Mouse (Mus musculus) retina, adult 2 months (tissue): Measurements from ENCODE around the gene Anks1.

Experiments used
- DNase-seq: peaks from one replicate; pipeline ENCODE4 v3.0.0-alpha.2; 2012; ENCODE audit warnings: low read depth, low spot score

Gene Anks1

DNA sequence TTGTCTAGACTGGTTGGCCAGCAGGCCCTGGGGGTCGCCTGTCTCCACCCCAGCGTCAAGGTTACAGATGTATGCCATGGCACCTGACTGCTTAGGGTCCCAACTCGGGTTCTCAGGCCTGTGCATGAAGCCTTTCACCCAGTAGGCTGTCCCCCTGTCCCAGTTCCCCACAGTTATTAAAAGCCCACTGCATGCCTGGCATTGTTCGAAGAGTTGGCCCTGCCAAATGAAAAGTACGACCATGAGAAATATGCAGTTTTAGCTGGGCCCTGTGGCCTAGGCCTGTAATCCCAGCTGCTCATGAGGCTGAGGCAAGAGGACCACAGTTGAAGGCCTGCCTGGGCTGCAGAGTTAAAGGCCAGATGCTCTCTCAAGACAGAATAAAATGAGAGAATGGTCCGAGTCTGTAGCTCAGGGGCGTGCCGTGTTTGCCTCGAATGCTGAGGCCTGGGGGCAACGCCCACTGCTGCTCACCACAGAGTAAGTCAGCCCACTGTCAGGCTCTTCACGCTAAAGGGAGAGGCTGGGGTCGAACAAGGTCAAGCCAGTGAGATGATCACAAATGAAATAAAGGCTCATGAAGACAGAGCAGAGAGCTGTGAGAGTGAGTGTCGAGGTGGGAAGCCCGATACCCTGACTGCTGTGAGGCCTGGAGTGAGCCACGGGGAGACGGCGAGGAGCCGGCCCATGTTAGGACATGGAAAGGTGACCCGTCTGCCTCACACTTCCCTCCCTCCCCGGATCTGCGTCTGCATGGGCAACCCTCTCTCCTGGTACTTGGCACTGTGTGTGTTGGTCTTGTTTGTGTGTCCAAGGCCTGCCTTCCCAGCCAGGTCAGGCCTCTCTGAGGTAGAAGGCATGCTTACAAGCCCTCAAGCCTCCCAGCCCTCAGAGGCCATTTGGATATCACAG, 110.9 kb downstream of the Anks1 start:
- no peak for DNase-seq

DNA sequence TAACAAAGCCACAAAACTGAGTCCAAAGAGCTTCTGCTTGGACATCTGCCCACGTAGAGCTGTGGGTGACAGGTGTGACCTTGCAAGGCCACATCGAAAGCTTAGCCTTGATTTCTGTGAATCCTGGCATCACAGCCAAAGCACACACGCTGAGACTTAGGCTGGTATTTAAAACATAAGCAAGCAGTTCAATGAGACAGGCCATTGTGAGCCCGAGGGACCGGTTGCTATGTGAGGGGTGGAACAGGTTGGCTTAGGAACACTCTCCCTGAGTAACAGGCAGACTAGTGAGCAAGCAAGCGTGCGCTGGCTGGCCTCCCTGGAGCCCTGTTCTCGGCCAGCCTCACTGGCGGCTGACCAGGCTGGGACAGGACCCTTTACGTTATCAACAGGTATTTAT, 112.8 kb downstream of the Anks1 start:
- no peak for DNase-seq

DNA sequence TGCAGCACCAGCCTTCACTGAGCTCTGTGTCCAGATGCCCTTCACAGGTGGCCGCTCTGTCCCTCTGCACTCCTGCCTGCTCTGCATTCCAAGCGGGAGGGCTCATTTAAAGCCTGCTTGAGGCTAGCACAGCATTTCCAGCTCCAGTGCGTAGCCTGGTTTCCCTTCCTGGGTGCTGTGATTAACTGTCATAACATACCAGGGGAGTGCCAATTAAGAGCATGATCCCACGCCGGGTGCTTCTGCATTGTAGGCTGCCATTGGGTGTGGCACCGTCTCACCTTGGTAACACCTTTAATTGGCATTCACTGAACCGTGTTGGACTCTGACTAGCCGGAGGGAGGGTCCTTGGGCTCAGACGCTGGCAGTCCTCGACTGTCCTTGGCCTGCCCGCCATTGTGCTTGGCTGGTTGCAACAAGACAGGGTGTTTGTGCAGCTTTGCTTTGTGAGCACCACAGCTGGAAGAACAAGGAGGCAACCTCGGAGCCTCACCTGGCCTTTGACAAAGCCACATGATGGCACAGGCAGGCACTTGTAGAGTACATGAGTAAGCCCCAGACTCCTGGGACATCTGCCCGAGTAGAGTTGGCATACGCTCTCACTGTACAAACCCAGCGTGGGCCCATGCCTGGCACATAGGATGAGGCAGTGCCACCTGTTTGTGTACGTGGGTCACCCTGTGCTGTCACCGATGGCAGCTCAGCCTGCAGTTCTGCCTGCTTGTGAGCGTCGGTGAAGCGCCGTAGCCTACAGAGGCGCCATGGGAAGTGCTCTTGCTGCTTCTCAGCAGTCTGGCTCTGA, 113.9 kb downstream of the Anks1 start:
- DNase-seq, result no peak

DNA sequence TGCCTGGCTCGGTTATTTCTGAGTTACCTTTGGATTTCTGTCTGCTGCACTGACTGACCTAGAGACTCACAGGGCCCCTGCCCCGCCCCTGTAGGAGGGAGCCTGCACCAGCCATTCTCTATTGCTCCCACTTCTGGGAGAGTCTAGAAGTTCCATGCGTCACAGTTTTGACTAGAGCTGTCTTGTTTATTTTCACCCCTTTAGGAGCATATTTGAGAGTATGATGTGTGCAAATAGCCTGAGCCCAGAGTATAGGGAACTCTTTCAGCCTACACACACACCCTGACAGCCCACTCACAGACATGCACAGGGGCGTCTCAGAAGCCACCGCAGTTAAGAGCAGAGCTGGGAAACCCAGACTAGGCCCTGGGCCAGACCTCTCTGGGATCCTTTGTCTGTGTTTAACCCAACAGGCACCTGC, 116.4 kb downstream of the Anks1 start:
- no peak for DNase-seq

DNA sequence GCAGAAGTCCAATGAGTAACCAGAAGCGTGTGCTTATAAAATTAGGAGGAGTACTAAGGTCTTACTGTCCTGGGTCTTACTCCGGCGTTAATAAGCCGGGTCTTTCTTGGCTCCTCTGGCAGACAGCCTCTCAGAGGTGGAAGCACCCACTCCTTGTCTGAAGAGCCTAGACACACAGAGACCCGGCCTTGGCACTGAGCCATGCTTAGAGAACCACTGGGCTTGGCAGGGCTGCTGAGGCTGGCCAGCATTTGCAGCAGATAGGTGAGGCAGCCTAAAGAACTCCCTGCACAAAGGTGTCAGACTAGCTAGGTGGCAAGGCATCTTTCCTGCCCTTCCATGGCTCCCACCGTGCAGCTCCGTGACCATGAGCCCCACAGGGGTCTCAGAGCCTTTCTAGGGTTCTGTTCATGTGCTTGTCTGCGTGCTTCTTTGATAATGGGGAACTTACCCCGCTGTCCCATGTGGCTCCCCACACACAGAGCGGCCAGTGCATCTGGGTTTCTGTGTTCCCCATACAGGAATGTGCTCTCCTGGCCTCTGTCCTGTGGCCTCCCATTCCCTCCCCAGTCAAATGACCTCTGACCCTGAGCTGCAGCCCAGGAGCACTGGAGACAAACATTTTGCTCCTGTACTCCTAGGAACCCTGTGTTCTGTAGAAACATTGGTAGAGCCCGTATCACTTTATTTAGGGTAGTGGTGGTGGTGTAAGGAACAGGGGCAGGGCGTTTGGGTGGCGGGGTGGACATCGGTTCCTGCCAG, 117.2 kb downstream of the Anks1 start:
- DNase-seq, result no peak

DNA sequence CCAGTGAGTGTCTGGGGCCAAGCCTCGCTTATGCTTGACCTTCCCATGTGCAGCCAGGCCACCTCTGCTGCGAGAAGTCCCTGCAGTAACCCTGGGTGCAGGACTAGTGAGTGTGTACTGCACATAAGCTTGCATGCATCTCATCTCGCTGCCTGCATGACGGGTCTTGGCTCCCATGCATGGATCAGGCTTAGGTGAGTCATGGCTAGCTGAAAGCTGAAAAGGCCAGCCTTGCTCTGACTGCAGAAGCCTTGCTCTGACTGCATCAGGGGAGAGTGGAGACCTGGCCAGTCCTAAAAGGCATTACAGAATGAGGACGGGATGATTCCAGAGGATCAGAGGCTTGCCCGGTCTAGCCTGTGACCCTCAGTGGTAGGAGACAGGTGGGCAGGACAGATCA, 118.1 kb downstream of the Anks1 start:
- no peak for DNase-seq

DNA sequence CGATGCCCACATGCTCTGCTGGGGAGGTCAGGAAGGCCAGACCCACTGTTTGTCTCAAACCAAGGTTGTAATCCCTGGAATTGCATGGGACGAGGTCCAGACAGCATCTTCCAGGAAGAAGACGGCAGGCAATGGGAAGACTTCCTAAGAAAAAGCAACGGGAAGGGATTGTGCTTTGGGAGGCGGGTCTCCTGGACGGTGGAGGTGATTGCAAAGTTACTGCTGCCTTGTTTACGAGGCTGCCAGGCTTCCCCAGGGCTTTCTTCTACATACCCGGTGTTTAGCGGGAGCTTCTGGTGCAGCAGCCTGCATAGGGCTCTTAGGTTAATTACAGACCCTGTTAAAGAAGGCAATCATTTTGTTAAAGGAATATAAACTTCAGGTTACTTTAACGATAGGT, 119.1 kb downstream of the Anks1 start:
- DNase-seq, result no peak

DNA sequence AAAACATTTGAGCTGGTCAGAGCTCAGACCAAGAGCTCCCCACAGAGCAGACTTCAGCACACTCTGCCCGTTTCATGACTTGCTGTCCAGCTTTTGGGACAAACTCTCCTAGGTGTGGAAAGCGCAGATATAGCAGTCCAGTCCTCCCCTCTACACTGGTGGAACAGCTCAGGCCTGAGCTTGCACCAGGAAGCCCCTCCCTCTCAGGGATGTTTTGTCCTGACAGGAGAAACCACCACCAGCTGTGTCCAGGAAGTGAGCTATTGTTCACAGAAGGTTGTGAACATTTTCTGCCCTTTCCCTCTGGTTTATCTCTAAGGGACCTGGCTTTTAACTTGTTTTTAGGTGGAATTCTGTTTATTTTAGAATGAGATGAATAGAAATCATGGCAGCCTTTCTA, 120.2 kb downstream of the Anks1 start:
- no peak for DNase-seq

DNA sequence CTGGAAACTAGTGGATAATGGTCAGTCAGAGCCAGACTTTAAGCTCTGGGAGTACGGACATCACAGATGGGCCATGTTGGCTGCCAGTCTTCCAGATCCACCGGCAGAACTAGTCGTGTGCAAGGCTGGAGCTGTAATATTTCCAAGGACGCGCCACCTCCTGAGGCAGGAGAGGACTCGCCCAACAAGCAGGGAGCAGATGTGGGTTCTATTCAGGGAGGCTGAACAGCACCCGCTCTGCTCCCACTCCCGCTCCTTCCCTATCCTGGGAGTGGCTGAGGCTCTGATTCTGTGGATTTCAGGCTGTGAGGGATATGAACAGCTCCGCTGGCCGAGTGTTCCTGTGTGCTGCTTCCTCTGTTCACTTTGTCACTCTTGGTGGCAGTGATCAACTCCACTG, 121.3 kb downstream of the Anks1 start:
- no peak for DNase-seq

DNA sequence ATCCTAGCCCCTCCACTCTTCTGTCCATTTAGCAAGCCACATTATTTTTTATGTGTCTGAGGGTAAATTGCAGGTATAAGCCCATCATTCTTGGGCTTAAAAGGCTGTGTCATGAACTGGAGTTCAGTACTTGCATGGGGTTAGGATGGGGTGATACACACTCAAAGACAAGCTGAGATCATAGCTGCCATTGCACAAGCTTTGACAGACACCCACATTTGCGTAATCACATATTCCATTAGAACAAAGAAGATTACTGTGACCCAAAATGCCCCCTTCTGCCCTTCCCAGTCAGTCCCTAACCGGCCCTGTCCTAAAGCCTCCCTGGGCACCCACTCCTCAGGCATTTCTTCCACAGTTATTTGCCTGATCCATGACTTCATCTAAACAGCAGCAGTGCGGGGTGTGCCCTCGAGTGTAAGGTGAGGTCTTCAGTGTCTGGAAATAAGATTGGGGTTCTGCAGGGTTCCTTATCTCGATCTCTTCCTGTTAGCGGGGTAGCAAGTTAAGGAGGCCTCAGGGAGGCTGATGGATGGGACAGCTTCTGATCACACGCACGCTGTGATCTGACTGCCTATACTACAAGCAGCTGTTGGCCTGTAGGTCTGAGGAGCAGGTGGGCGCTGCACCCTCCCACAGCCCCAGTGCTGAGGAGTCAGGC, 122.3 kb downstream of the Anks1 start:
- no peak for DNase-seq

DNA sequence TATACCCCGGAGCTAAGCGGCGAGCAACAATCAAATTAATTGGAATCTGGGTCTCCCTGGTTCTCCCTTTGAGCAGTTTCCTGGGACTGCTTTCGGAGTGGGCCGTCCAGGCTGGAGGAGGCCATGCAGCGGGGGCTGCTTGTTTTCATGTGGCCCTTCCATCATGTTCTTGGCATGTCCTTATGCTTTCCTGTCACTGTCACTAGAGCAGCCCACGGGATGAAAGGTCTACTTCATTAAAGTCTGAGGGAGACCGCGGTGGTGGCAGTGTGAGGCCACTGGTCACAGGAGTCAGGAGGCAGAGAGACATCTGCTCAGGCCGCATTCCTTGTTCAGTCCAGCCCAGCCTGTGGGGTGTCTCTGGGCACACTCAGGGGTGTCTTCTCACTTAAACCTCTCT, 123.1 kb downstream of the Anks1 start:
- no peak for DNase-seq

DNA sequence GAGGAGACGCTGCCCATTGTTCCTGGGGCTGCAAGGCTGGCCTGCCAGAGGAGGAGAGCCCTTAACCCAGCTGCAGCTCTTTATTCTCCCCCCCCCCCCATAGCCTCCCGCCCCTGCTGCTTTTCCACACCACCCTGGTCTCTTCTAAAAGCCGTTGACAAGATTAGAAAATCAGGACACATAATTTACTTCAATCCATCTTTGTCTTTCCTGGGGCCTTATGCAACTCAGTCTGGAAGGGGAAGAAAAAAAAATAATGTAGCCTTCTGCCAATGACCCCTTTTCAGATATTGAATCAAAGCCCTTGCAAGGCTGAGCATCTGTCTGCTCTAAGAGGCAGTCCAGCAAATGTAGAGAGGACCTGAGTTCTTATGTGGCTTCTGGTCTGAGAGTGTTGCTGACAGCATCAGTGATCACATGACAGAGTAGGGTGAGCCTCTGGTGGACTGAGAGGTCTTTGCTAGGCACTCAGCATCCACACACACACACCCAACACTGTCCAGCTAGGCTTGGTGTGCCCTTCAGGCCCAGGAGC, 124.0 kb downstream of the Anks1 start:
- DNase-seq, result no peak

DNA sequence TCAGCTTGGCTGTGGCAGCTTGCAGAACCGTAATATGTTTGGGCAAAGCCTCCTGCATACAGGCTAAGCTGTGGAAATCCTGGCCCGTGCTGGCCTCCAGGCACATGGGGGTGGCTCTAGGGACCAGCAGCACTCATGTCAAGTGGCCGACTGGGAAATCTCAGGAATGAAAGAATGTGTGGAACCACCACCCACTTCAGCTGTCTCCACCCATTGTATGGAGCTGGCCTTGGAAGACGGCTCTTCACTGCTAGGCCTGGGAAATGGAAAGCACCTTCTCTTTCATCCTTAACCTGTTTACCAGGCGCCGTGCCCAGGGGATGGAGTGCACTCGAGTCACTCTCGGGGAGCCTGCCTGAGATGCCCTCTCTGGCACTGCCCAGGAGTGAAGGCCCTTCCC, 125.9 kb downstream of the Anks1 start:
- DNase-seq, result no peak

DNA sequence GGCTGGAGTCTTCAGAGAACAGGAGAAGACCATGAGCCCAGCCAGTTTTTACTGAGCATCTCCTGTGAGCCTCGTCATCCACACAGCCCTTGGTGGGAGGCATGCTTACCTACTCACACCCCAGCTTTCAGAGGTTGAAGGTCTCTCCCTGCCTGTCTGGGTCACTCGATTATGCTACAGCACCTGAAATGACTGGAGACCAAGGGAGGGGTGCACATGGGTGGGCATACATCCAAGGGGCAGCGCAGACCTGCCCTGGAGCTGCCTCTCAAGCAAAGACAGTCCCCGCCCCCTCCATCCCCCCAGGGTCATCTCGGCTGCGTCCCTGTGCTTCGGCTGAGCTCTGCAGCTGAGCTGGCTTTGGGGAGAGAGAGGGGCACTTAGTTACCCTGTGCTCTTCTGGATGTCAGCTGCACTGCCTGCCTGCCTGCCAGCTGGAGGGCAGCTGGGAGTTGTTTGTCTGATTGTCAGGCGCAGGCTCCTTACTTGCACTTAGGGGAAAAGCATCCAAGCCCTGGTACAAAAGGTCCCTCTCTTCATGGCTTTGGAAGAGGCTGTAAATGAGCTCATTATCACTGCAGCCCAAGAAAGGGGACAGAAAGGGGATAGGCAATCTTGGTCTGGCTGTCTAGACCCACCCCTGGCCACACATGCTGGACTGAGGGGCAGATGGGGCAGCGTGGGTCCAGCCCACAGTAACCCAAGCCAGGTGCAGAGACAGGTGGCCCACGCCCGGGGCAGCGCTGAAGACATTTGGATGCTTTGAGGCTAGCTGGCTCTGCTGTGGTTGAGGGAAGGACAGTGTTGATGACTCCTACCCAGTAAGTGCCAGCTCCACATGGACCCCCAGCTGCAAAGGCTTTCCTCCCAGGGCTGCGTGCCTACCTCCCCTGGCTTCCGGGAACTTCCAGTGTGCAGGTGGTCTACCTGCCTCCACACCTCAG, 128.0 kb downstream of the Anks1 start:
- no peak for DNase-seq

DNA sequence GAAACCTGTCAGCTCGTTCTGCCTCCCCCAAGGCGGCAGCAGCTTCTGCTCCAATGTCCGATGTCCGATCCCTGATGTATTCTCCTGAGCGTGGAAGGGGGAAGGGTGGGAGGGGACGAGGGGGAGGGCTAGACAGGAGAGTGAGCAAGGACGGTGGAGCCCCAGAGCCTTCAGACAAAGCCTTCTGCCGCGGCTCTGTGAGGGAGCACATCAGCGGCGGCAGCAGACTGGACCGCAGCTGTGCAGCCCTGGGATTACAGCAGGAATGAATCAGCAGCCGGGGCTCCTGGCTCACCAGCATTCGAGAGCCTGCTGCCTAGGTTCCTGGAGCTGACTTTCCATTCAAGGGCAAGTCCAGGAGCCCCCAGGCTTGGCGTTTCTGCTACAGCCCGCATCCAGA, 131.5 kb downstream of the Anks1 start:
- no peak for DNase-seq

DNA sequence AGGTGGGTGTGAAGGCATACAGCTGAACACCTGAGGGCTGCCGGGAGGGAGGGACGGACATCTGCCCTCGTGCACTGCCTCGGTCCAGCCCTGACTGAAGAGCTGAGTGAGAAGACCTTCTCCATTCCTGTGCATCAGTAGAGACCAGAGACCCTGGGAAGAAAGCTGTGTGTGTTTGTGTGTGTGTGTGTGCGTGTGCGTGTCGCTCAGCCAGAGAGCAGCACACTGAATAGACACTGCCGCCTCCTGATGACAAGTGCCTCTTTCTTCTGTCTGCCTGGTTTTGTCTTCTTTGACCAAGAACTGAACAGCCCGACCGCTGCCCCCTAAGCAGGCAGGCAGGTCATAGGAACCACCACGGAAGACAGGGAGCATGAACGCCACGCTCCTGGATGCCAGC, 132.2 kb downstream of the Anks1 start:
- DNase-seq, result no peak

DNA sequence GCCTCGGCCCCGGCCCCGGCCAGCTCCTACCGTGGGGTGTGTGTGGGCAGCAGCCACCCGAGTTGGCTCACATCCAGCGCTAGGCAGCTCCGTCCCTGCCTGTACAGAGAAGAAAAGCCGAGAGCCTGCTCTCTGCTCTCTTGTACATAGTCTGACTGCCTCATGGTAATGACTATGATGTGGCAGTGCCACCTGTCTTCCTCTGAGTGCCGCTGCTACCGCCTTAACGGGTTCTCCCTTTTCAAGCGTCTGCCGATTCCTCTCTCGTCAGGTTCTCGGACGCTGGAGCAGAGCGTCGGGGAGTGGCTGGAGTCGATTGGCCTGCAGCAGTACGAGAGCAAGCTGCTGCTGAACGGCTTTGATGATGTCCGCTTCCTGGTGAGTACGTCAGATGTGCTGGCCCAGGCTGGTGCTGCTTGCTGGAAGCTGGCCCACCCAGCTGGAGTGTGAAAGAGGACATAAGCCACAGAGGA, 133.2 kb downstream of the Anks1 start:
- no peak for DNase-seq

DNA sequence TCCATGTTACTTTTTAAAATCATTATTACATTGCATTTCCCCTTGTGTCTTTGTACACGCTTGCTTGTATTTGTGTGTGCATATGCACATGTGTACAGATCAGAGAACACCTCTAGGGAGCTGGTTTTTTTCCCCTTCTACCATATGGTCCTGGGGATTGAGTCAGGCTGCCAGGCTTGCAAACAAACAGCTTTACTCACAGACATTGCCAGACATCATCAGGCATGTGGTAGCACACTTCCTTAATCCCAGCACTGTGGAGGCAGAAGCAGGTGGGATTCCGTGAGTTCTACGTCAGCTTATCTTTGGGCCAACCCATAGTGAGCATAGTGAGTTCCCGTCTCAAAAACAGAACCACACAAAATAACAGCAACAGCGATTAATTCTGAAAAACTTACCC, 137.9 kb downstream of the Anks1 start:
- DNase-seq, result no peak

DNA sequence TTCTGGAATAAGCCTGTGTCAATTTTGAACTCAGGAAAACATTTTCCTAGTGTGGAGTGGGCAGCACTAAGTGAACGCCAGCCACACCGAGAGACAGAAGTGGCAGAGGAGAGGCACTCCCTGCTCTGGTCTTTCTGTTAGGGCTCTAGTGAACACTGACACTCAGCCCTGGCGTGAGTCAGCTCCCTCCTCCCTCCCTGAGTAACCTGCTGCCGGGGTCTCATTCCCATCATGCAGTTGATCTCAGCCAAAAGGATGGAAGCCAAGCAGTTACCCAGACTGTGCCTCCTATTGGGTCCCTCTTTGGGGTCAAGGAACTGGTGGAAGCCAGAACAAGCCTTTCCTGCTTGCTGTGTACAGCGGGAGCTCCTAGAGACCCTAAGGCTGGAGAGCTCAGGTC, 138.4 kb downstream of the Anks1 start:
- no peak for DNase-seq

DNA sequence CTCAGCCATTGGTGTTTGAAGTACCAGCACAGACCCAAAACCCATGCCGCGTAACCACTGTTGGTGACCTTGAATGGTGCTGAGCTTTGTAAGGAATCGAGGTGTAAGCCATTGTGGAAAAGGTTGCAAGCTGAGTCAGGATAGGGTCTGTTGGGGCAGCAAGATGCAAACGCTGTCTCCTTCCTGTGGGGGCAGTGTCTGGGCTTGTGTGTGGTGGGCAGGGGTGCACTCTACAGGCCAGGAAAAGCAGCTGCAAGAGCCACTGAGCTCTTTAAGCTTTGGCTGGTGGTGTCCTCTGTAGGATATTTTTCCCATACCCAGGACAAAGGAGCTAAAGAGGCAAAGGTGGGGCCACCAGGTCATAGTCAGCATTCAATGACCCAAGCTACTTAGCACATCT, 139.3 kb downstream of the Anks1 start:
- no peak for DNase-seq
